Mouse (Mus musculus) forebrain, embryonic 16.5 days (tissue): ENCODE data around the gene Gnb2. TPM values are rescaled to one million over a fixed set of nuclear protein-coding genes. Genes with fewer than 3 reads are reported as not detected.
A peak's percentile ranks its signal among the peaks of the same experiment; 100 is the strongest.

ENCODE experiments used
- ATAC-seq: fragments of 200-750 bp; cut with Nextera tagmentation; 2 replicates; pipeline ENCODE4 v1.8.0; 2017; ENCODE audit warnings: mild to moderate bottlenecking, moderate library complexity
- H3K27ac ChIP-seq: fragments of 300-500 bp; sonication (generic); 2 replicates; pipeline ENCODE4 v1.5.1; 2014; ENCODE audit warnings: low read length, control low read depth
- H3K27me3 ChIP-seq: fragments of 300-500 bp; sonication (generic); replicated peaks from 2 replicates; pipeline ENCODE4 v1.6.1; 2014; ENCODE audit warnings: low read length; ENCODE audit not compliant: control insufficient read depth, insufficient read depth
- H3K36me3 ChIP-seq: fragments of 300-500 bp; sonication (generic); 2 replicates; pipeline ENCODE4 v1.6.1; 2014; ENCODE audit not compliant: control insufficient read depth, insufficient read depth
- H3K4me1 ChIP-seq: fragments of 300-500 bp; sonication (generic); replicated peaks from 2 replicates; pipeline ENCODE4 v1.6.1; 2014; ENCODE audit warnings: low read length; ENCODE audit not compliant: control insufficient read depth, insufficient read depth
- H3K4me2 ChIP-seq: fragments of 300-500 bp; sonication (generic); 2 replicates; pipeline ENCODE4 v1.6.1; 2014; ENCODE audit warnings: mild to moderate bottlenecking, low read length, control low read depth
- H3K4me3 ChIP-seq: fragments of 300-500 bp; sonication (generic); replicated peaks from 2 replicates; pipeline ENCODE4 v1.5.1; 2014; ENCODE audit warnings: mild to moderate bottlenecking, low read length, control low read depth
- H3K9ac ChIP-seq: fragments of 300-500 bp; sonication (generic); replicated peaks from 2 replicates; pipeline ENCODE4 v1.6.1; 2014; ENCODE audit warnings: low read depth, low read length, control low read depth
- H3K9me3 ChIP-seq: fragments of 300-500 bp; sonication (generic); 2 replicates; pipeline ENCODE4 v1.6.1; 2016; ENCODE audit warnings: low read length; ENCODE audit not compliant: control insufficient read depth
- WGBS: fragments of 180-500 bp; shearing (Covaris S2); extraction: QIAGEN DNeasy Blood & Tissue Kit; methylation state at CpG from one replicate; pipeline ENCODE4 v1.1.7; 2014; 5-methylcytosine and 5-hydroxymethylcytosine counted together
- polyA plus RNA-seq: library from polyadenylated mRNA; unstranded; fragments of >200 nt; fragmentation: Nextera tagmentation; extraction: Ambion mirVana; gene quantifications from 2 replicates; pipeline ENCODE4 v1.2.1, GENCODE M21; 2015

Gene Gnb2
- polyA plus RNA-seq, 1 experiment from 2014 or later = 517 TPM

DNA sequence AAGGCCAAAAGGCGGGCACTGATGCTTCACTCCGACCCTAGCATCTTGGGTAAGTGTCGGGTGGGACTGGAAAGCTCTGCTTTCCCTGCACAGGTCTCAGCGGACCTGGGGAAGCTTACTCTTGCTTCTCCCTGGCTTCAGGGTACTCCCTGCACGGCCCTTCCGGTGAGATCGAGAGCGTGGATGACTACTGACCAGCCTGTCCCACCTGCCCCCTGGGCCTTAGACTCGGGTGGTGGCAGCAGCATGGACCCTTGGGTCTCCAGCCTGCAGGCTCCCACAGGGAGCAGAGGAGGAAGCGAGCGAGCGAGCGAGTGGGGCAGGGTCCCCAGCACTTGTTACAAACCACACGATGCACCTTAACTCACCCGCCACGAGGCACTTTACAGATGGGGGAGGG is 7.8 kb downstream of the Gnb2 start:
- Histone ChIP-seq H3K9ac (no peak overlapping the region), H3K9me3 (no peaks in the 10 kb centered on the region)
- no peak for ATAC-seq

GRCm38 (mm10) chr5:137524671-137525070 is 8.6 kb downstream of the Gnb2 start:
- Histone ChIP-seq H3K27ac (no peak overlapping the region), H3K27me3 (no peaks in the 10 kb centered on the region), H3K9me3 (no peaks in the 10 kb centered on the region), H3K4me2 (no peak overlapping the region), H3K4me1 (peaks cover 10% of the 10 kb centered on the region), H3K9ac (no peak overlapping the region), H3K36me3 (peaks cover 48% of the 10 kb centered on the region), H3K4me3 (no peak overlapping the region)
- no peak for ATAC-seq
- whole genome bisulfite sequencing = 91% methylated on average over 13 of the region's 13 CpGs

More for the DNA sequence above, 7.8 kb downstream of the Gnb2 start:
- peak overlapping the region; percentile 33; the same call in 1 of the 2 replicates for H3K27ac ChIP-seq
- H3K4me1 ChIP-seq = peaks cover 18% of the 10 kb centered on the region
- no peak overlapping the region for H3K4me2 ChIP-seq
- H3K27me3 ChIP-seq = no peaks in the 10 kb centered on the region
- 76% methylated on average over 16 of the region's 16 CpGs for WGBS
- H3K4me3 ChIP-seq = no peak overlapping the region
- H3K36me3 ChIP-seq = peaks cover 48% of the 10 kb centered on the region

DNA sequence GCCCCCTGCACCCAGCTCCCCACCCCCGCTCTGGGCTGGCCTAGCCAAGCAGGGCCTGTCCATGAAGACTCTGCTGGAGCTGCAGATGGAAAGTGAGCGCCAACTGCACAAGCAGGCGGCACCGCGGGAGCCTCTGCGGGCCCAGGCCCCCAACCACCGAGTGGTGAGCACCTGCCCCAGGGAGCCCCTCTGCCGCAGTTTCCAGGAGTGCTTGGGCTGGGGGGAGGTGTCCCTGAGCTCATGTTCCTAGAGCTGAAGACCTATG is 9.1 kb downstream of the Gnb2 start:
- H3K4me2 ChIP-seq = no peak overlapping the region
- no peaks in the 10 kb centered on the region for H3K9me3 ChIP-seq
- WGBS = 86% methylated on average over 8 of the region's 8 CpGs
- no peak overlapping the region for H3K27ac ChIP-seq
- H3K4me1 ChIP-seq = peaks cover 6% of the 10 kb centered on the region
- H3K4me3 ChIP-seq = no peak overlapping the region
- ATAC-seq = no peak
- H3K36me3 ChIP-seq = peaks cover 44% of the 10 kb centered on the region
- H3K9ac ChIP-seq = no peak overlapping the region
- no peaks in the 10 kb centered on the region for H3K27me3 ChIP-seq

GRCm38 (mm10) chr5:137523396-137524250 is 9.7 kb downstream of the Gnb2 start:
- Histone ChIP-seq H3K9ac (no peak overlapping the region), H3K9me3 (no peaks in the 10 kb centered on the region), H3K4me2 (no peak overlapping the region), H3K4me3 (no peak overlapping the region), H3K36me3 (peaks cover 39% of the 10 kb centered on the region), H3K27me3 (no peaks in the 10 kb centered on the region), H3K27ac (no peak overlapping the region), H3K4me1 (peaks cover 5% of the 10 kb centered on the region; the same call in 1 of the 2 replicates)
- ATAC-seq = no peak
- 83% methylated on average over 25 of the region's 25 CpGs for WGBS

GRCm38 (mm10) chr5:137522711-137523110 is 10.6 kb downstream of the Gnb2 start:
- Histone ChIP-seq H3K4me1 (peaks cover 5% of the 10 kb centered on the region; the same call in 1 of the 2 replicates), H3K9ac (no peak overlapping the region), H3K36me3 (peaks cover 33% of the 10 kb centered on the region), H3K27ac (no peak overlapping the region), H3K27me3 (no peaks in the 10 kb centered on the region), H3K4me2 (no peak overlapping the region), H3K9me3 (no peaks in the 10 kb centered on the region), H3K4me3 (no peak overlapping the region)
- 84% methylated on average over 11 of the region's 11 CpGs for WGBS
- ATAC-seq = no peak

DNA sequence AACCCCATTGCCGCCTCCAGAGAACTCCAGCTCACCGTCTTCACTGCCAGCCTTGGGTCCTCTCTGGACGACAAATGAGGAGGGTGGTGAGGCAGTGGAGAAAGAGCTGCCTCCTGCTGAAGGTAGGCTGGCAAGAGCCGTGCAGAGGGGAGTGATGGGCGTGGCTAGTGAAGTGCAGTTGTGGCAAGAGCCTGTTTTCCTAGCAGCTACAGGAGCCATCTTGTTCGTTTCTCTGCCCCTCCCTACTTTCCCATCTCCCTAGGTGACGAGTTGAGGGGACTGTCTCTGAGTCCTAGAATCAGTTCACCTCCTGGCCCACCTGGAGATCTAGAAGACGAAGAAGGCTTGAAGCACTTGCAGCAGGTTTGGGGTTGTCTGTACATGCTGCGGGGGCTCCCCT is 11.4 kb downstream of the Gnb2 start:
- Histone ChIP-seq H3K27me3 (no peaks in the 10 kb centered on the region), H3K4me2 (no peak overlapping the region), H3K9me3 (no peaks in the 10 kb centered on the region), H3K36me3 (peaks cover 27% of the 10 kb centered on the region), H3K4me1 (peaks cover 3% of the 10 kb centered on the region; the same call in 1 of the 2 replicates), H3K4me3 (no peak overlapping the region), H3K9ac (no peak overlapping the region), H3K27ac (no peak overlapping the region)
- no peak for ATAC-seq
- WGBS = 78% methylated on average over 9 of the region's 9 CpGs

DNA sequence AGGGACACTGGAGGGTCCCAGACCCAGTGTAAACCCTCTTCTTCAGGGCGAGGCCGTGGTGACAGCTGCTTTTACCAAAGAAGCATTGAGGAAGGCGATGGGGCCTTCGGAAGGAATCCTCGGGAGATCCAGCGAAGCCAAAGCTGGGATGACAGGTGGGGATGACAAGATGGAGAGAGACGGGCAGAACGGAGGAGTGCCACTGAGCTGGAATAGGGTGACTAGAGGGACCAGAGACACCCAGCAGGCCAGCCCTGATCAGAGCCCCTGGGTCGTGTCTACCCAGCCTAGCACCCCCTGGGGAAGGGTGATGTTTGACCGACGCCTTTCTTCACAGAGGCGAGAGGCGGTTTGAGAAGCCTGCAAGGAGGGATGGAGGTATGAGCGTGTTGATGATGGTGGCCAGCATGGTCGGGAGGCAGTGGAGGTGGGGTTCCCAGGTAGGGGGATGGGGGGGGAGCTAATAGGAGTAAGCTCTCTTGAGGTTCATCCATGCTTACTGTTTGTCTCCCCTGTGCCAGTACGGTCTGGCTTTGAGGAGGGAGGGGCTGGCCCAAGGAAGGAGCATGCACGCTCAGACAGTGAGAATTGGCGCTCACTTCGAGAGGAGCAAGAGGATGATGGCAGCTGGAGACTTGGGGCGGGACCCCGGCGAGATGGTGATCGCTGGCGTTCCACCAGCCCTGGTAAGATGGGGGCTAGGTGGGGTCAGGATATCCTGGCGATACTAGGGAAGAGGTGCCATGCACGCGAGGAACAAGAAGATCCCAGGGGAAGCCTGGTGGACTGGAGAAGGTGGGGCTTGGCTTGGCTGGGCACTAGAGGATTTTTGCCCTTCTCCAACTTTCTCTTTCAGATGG is 13.4 kb downstream of the Gnb2 start:
- Histone ChIP-seq H3K9me3 (no peaks in the 10 kb centered on the region), H3K4me1 (no peaks in the 10 kb centered on the region), H3K27me3 (no peaks in the 10 kb centered on the region), H3K4me2 (no peak overlapping the region), H3K27ac (no peak overlapping the region), H3K9ac (no peak overlapping the region), H3K36me3 (peaks cover 24% of the 10 kb centered on the region), H3K4me3 (no peak overlapping the region)
- WGBS = 90% methylated on average over 27 of the region's 27 CpGs
- no peak for ATAC-seq

DNA sequence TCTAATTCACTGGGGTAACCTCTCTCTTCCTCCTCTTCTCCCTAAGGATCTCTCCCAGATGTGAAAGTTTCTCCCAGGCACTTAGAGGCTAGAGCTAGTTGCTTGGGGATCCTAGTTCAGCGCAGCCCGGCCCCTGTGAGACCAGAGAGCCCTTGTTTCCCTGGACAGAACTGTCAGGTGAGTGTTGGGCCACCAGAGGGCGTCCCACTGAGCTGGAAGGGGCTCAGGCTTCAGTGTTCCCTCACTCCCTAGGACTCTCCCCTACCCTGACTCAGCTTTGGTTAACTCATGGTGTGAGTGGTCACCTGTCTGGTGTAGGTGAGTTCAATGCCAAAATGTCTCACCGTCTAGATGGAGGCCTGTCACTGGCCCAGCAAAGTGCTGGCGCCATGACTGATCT is 14.9 kb downstream of the Gnb2 start, which contains the start of gene Gigyf1:
Gene Gigyf1 (plus strand): TSS at position 113 of the 400 bp plus-strand sequence.
- H3K4me3 ChIP-seq = no peak within 1 kb of the TSS
- ATAC-seq = no peak
- H3K27ac ChIP-seq = no peak within 1 kb of the TSS
- H3K4me1 ChIP-seq = peaks cover 12% of the 10 kb centered on the region
- no peak within 1 kb of the TSS for H3K9ac ChIP-seq
- H3K9me3 ChIP-seq = no peaks in the 10 kb centered on the region
- no peaks in the 10 kb centered on the region for H3K27me3 ChIP-seq
- 67% methylated on average over 5 of the region's 5 CpGs for WGBS
- H3K4me2 ChIP-seq = no peak within 1 kb of the TSS
- peaks cover 15% of the 10 kb centered on the region for H3K36me3 ChIP-seq

GRCm38 (mm10) chr5:137514811-137515210 is 18.5 kb downstream of the Gnb2 start:
- peaks cover 2% of the 10 kb centered on the region; the same call in 1 of the 2 replicates for H3K36me3 ChIP-seq
- H3K4me2 ChIP-seq = no peak overlapping the region
- H3K27ac ChIP-seq = no peak overlapping the region
- H3K27me3 ChIP-seq = no peaks in the 10 kb centered on the region
- no peak for ATAC-seq
- no peak overlapping the region for H3K4me3 ChIP-seq
- H3K9me3 ChIP-seq = no peaks in the 10 kb centered on the region
- H3K4me1 ChIP-seq = peaks cover 38% of the 10 kb centered on the region
- WGBS = 94% methylated on average over 3 of the region's 3 CpGs
- no peak overlapping the region for H3K9ac ChIP-seq
